Mouse (Mus musculus) midbrain, postnatal 0 days (tissue): Measurements from ENCODE around the gene Tspan31. TPM values are rescaled to one million over a fixed set of nuclear protein-coding genes. Genes with fewer than 3 reads are reported as not detected.

Experiments used
- ATAC-seq: fragments of 200-750 bp; cut with Nextera tagmentation; 2 replicates; pipeline ENCODE4 v1.8.0; 2017; ENCODE audit warnings: moderate number of reproducible peaks, mild to moderate bottlenecking, moderate TSS enrichment, moderate library complexity; ENCODE audit not compliant: low FRiP score
- DNase-seq: peaks from one replicate; pipeline ENCODE4 v3.0.0-alpha.2; 2015; ENCODE audit warnings: low spot score
- H3K27ac ChIP-seq: fragments of 300-500 bp; sonication (generic); 2 replicates; pipeline ENCODE4 v1.5.1; 2014; ENCODE audit warnings: low read depth, mild to moderate bottlenecking, low read length, mixed read lengths
- H3K27me3 ChIP-seq: fragments of 300-500 bp; sonication (generic); 2 replicates; pipeline ENCODE4 v1.6.1; 2014; ENCODE audit warnings: low read length, control low read depth, mixed read lengths; ENCODE audit not compliant: insufficient read depth
- H3K36me3 ChIP-seq: fragments of 300-500 bp; sonication (generic); 2 replicates; pipeline ENCODE4 v1.6.1; 2014; ENCODE audit warnings: low read length, control low read depth, mixed read lengths; ENCODE audit not compliant: insufficient read depth
- H3K4me1 ChIP-seq: fragments of 300-500 bp; sonication (generic); 2 replicates; pipeline ENCODE4 v1.6.1; 2014; ENCODE audit warnings: mild to moderate bottlenecking, control low read depth, antibody characterized with exemption, low read length, mixed read lengths; ENCODE audit not compliant: insufficient read depth
- H3K4me2 ChIP-seq: fragments of 300-500 bp; sonication (generic); 2 replicates; pipeline ENCODE4 v1.6.1; 2014; ENCODE audit warnings: low read depth, mild to moderate bottlenecking, low read length, mixed read lengths; ENCODE audit not compliant: poor library complexity, severe bottlenecking
- H3K4me3 ChIP-seq: fragments of 300-500 bp; sonication (generic); 2 replicates; pipeline ENCODE4 v1.5.1; 2014; ENCODE audit warnings: low read depth, mild to moderate bottlenecking, low read length, moderate library complexity
- H3K9ac ChIP-seq: fragments of 300-500 bp; sonication (generic); replicated peaks from 2 replicates; pipeline ENCODE4 v1.6.1; 2014; ENCODE audit warnings: mild to moderate bottlenecking, low read length, moderate library complexity, mixed read lengths; ENCODE audit not compliant: poor library complexity, severe bottlenecking
- H3K9me3 ChIP-seq: fragments of 300-500 bp; sonication (generic); 2 replicates; pipeline ENCODE4 v1.6.1; 2016; ENCODE audit warnings: low read length, control low read depth
- CTCF ChIP-seq: IDR thresholded peaks from 2 replicates; pipeline ENCODE4 v1.5.1; 2016; ENCODE audit warnings: antibody characterized with exemption, mild to moderate bottlenecking
- WGBS: fragments of 180-500 bp; shearing (Covaris S2); extraction: QIAGEN DNeasy Blood & Tissue Kit; methylation state at CpG from one replicate; pipeline ENCODE4 v1.1.7; 2014; 5-methylcytosine and 5-hydroxymethylcytosine counted together
- polyA plus RNA-seq: library from polyadenylated mRNA; unstranded; fragments of >200 nt; fragmentation: Nextera tagmentation; extraction: Ambion mirVana; gene quantifications from 2 replicates; pipeline ENCODE4 v1.2.1, GENCODE M21; 2015
- total RNA-seq: library from RNA; depleted of rRNA; stranded (reverse); fragments of >200 nt; gene quantifications from 2 replicates; pipeline ENCODE4 v1.2.3, GENCODE M21; 2014

Tspan31 gene
- total and polyA plus RNA-seq, 2 experiments from 2014 or later = 101 to 122 TPM

DNA sequence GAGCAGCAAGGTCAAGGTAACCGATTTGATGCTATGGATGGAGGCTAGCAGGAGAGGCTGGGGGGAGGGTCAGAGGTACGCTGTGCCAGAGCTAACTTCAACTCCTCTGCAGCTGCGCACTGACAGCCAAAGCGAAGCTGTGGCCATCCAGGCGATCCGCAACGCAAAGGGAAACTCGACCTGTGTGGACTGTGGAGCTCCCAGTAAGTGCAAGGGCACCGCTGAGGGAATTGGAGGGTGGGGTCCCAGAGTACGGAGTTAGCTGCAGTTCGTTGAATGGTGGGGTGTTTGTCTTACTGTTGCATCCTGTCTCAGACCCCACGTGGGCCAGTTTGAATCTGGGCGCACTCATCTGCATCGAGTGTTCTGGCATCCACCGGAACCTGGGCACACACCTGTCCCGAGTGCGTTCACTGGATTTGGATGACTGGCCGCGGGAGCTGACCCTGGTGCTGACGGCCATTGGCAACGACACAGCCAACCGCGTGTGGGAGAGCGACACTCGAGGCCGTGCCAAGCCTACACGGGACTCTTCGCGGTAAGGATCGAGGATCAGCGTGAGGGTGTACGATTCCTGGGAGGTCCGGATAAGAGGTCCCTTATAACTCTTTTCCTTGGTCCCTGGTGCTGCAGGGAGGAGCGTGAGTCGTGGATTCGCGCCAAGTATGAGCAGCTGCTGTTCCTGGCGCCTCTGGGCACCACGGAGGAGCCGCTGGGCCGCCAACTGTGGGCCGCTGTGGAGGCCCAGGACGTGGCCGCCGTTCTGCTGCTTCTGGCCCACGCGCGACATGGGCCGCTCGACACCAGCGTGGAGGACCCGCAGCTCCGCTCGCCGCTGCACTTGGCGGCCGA, 20.7 kb upstream of the Tspan31 start:
- WGBS = 21% methylated on average over 57 of the region's 57 CpGs
- DNase-seq = peak; percentile 52
- TF ChIP-seq CTCF = no peak
- Histone ChIP-seq H3K4me1 (peaks cover 13% of the 10 kb centered on the region; the same call in 1 of the 2 replicates), H3K36me3 (peaks cover 48% of the 10 kb centered on the region), H3K4me3 (no peak overlapping the region), H3K9me3 (no peaks in the 10 kb centered on the region), H3K27me3 (0 out of 2 replicates have a peak, but pooled peaks cover 4% of the 10 kb centered on the region), H3K27ac (no peak overlapping the region), H3K9ac (peak overlapping the region; percentile 24; the same call in 1 of the 2 replicates), H3K4me2 (no peak overlapping the region)
- no peak for ATAC-seq

DNA sequence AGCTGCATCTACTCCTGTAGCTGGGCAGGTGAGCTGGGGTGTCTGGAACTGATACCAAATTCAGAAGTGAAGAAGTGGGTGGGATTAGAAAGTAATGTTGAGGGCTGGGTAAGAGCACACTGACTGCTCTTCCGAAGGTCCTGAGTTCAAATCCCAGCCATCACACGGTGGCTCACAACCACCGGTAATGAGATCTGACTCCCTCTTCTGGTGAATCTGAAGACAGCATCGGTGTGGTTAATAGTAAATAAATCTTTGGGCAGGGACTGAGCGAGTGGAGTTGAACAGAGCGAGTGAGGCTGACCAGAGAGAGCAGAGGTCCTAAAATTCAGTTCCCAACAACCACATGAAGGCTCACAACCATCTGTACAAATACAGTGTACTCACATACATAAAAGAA, 15.6 kb upstream of the Tspan31 start:
- 0 out of 2 replicates have a peak, but pooled peaks cover 4% of the 10 kb centered on the region for H3K27me3 ChIP-seq
- H3K4me2 ChIP-seq = no peak overlapping the region
- H3K9me3 ChIP-seq = no peaks in the 10 kb centered on the region
- no peak for ATAC-seq
- H3K9ac ChIP-seq = no peak overlapping the region
- peaks cover 52% of the 10 kb centered on the region for H3K36me3 ChIP-seq
- WGBS = 71% methylated on average over 6 of the region's 6 CpGs
- H3K4me3 ChIP-seq = no peak overlapping the region
- peaks cover 15% of the 10 kb centered on the region; the same call in 1 of the 2 replicates for H3K4me1 ChIP-seq
- TF ChIP-seq CTCF = peak; percentile 56
- no peak overlapping the region for H3K27ac ChIP-seq
- DNase-seq = no peak

DNA sequence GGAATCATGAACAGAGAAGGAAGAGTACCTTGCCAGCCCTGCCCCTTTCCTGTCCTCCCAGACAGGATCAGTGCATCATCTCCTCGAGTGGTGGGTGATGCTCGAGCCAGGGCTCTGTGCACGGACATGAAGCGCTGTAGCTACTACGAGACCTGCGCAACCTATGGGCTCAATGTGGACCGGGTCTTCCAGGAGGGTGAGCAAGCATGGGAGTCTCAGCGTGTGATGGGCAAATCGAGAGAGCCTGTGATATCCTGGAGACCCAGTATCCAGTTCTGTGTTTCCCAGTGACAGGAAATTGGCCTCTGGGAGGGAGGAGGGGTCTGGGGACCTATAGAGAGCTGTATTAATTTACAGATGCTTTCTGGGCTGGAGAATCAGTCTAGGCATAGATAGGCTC, 15.0 kb upstream of the Tspan31 start:
- Histone ChIP-seq H3K4me2 (no peak overlapping the region), H3K27ac (no peak overlapping the region), H3K9me3 (no peaks in the 10 kb centered on the region), H3K4me3 (no peak overlapping the region), H3K4me1 (peaks cover 18% of the 10 kb centered on the region; the same call in 1 of the 2 replicates), H3K27me3 (0 out of 2 replicates have a peak, but pooled peaks cover 4% of the 10 kb centered on the region), H3K36me3 (peaks cover 51% of the 10 kb centered on the region), H3K9ac (no peak overlapping the region)
- ATAC-seq (no peak), DNase-seq (no peak)
- TF ChIP-seq CTCF = no peak
- WGBS = 81% methylated on average over 9 of the region's 9 CpGs

DNA sequence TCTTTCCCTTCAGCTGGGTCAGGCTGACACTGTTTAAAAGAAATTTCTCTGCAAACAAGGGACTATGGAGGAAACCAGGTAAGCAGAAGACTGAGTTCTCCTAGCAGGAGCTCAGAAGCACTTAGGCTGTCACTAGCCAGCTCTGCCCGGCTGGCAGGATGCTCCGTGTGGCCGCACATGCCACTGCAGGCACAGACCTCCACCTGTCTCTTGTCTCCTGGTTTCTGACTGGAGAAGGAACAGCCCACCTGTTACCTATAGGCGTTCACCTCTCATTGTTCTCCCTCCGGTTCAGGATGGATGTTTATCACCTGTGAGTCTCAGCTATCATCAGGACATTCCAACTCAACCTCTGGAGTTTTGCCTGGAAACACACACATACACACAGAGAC, 13.8 kb upstream of the Tspan31 start:
- 0 out of 2 replicates have a peak, but pooled peaks cover 4% of the 10 kb centered on the region for H3K27me3 ChIP-seq
- H3K9ac ChIP-seq = no peak overlapping the region
- ATAC-seq = no peak
- no peak overlapping the region for H3K4me3 ChIP-seq
- peaks cover 18% of the 10 kb centered on the region; the same call in 1 of the 2 replicates for H3K4me1 ChIP-seq
- no peak for DNase-seq
- TF ChIP-seq CTCF = peak; percentile 26
- H3K9me3 ChIP-seq = no peaks in the 10 kb centered on the region
- H3K36me3 ChIP-seq = peaks cover 44% of the 10 kb centered on the region
- WGBS = 55% methylated on average over 5 of the region's 5 CpGs
- H3K27ac ChIP-seq = no peak overlapping the region
- H3K4me2 ChIP-seq = no peak overlapping the region

DNA sequence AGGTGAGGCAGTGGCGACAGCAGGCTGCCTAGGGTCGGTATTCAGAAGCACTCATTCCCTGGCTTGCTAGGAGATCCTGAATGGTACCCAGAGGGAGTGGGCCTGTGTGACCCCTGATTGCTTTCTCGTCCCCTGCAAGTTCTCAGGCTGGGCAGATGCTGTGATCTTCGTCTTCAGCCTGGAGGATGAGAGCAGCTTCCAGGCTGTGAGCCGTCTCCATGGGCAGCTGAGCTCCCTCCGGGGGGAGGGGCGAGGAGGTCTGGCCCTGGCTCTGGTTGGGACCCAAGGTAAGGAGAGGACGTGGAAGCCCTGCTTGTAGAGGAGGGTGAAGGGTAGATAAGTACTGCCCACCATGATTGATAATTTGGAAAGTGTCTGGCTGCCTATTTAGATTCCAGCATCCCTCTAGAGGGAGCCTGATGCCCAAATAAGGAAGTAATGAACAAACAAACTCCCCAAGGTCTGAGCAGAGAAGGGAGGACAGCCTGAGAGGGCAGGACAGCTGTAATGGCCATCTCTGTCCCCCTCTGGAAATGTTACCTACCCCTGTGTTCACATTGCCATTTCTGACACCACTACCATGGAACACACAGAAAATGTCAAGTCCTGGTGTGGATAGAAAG, 13.3 kb upstream of the Tspan31 start:
- Histone ChIP-seq H3K4me3 (no peak overlapping the region), H3K36me3 (peaks cover 41% of the 10 kb centered on the region), H3K4me2 (no peak overlapping the region), H3K4me1 (peaks cover 18% of the 10 kb centered on the region; the same call in 1 of the 2 replicates), H3K9ac (no peak overlapping the region), H3K27me3 (0 out of 2 replicates have a peak, but pooled peaks cover 4% of the 10 kb centered on the region), H3K27ac (no peak overlapping the region), H3K9me3 (no peaks in the 10 kb centered on the region)
- DNase-seq = no peak
- no peak for ATAC-seq
- 0 out of 2 replicates have a peak, but pooled peaks have one; percentile 2 for TF ChIP-seq CTCF
- WGBS = 30% methylated on average over 8 of the region's 8 CpGs
